Mouse (Mus musculus): Measurements from ENCODE around the gene Dnm2. TPM values are rescaled to one million over a fixed set of nuclear protein-coding genes. Genes with fewer than 3 reads are reported as not detected.

Gene Dnm2
- polyA plus RNA-seq, 1 experiment, result 68.6 TPM

DNA sequence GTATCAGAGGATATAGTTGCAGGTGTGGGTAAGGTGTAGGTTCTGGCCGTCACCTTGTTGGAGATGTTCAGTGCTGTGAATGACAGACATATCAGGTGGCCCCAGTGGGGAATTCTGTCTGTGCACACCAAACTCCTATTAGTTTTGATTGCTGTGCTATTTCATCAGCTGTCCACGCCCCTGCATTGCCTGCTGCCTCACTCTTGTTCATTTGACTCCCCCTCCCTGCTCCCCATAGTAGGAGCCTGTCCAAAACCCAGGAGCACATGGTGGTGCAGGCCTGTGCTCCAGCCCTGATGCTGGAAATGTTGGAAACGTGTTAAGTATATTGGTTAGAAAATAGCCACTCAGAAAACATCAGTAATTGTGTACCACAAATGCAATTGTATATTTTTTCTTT, 14.7 kb downstream of the Dnm2 start:
- no peak overlapping the region for H3K4me3 ChIP-seq (replicated peaks; ENCODE audit: insufficient read depth, low read depth, low read length)
- peak overlapping the region; percentile 64; the same call in 1 of the 2 replicates for H3K27ac ChIP-seq (ENCODE audit: insufficient read depth, low read length)
- WGBS, result 40% methylated on average over 3 of the region's 3 CpGs
- DNase-seq, result no peak
- TF ChIP-seq POLR2A (IDR thresholded peaks at IDR 0.05; ENCODE audit: borderline replicate concordance, insufficient read depth, low read length), result no peak
- no peak for TF ChIP-seq CTCF (IDR thresholded peaks at IDR 0.05; ENCODE audit: borderline replicate concordance, insufficient read depth, low read depth, low read length)
- H3K27me3 ChIP-seq (ENCODE audit: control insufficient read depth, insufficient read depth, low read length), result no peaks in the 10 kb centered on the region
- H3K4me1 ChIP-seq (ENCODE audit: control insufficient read depth, insufficient read depth, low read length), result peaks cover 15% of the 10 kb centered on the region

DNA sequence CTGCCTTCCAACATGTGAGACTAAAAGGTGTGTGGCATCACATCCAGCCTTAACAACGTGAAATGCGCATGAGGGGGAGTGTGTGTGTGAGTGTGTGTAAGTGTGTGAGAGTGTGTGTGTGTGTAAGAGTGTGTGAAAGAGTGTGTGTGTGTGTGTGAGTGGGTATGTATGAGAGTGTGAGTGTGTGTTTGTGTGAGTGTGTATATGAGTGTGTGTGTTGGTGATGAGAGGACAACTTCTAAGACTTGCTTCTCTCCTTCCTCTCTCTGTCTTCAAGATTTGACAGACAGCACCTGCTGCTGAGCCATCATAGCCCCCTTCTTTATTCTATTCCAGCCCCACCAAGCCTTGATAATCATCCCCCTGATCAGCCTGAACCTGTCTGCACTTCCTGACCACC, 15.2 kb downstream of the Dnm2 start:
- 87% methylated on average over 2 of the region's 2 CpGs for WGBS
- TF ChIP-seq CTCF (IDR thresholded peaks at IDR 0.05; ENCODE audit: borderline replicate concordance, insufficient read depth, low read depth, low read length) (no peak), POLR2A (IDR thresholded peaks at IDR 0.05; ENCODE audit: borderline replicate concordance, insufficient read depth, low read length) (no peak)

DNA sequence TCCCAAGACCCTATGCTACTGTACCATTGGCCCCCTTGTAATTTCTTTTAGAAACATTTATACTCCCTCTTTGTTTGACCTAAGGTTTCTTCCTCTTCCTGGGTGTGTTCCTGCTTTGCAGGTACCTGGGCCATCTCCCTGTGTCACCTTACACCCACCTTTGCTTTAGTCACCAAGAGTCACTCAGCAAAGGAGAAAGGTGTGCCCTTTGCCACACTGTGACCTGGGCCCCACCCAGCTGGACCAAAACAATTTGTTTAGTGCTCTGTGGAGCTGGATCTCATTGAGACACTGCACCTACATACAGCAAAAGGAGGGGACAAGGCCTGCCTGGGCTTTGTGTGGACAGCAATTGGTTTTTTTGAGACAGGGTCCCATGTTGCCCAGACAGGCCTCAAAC, 15.7 kb downstream of the Dnm2 start:
- Histone ChIP-seq H3K4me1 (ENCODE audit: control insufficient read depth, insufficient read depth, low read length) (peaks cover 15% of the 10 kb centered on the region), H3K27me3 (ENCODE audit: control insufficient read depth, insufficient read depth, low read length) (no peaks in the 10 kb centered on the region), H3K27ac (ENCODE audit: insufficient read depth, low read length) (no peak overlapping the region), H3K4me3 (replicated peaks; ENCODE audit: insufficient read depth, low read depth, low read length) (no peak overlapping the region)
- TF ChIP-seq POLR2A (IDR thresholded peaks at IDR 0.05; ENCODE audit: borderline replicate concordance, insufficient read depth, low read length) (no peak), CTCF (IDR thresholded peaks at IDR 0.05; ENCODE audit: borderline replicate concordance, insufficient read depth, low read depth, low read length) (no peak)
- DNase-seq, result no peak

More for the DNA sequence above, 15.2 kb downstream of the Dnm2 start:
- H3K27me3 ChIP-seq (ENCODE audit: control insufficient read depth, insufficient read depth, low read length), result no peaks in the 10 kb centered on the region
- no peak overlapping the region for H3K27ac ChIP-seq (ENCODE audit: insufficient read depth, low read length)
- H3K4me1 ChIP-seq (ENCODE audit: control insufficient read depth, insufficient read depth, low read length), result peaks cover 15% of the 10 kb centered on the region
- no peak overlapping the region for H3K4me3 ChIP-seq (replicated peaks; ENCODE audit: insufficient read depth, low read depth, low read length)
- DNase-seq, result no peak

DNA sequence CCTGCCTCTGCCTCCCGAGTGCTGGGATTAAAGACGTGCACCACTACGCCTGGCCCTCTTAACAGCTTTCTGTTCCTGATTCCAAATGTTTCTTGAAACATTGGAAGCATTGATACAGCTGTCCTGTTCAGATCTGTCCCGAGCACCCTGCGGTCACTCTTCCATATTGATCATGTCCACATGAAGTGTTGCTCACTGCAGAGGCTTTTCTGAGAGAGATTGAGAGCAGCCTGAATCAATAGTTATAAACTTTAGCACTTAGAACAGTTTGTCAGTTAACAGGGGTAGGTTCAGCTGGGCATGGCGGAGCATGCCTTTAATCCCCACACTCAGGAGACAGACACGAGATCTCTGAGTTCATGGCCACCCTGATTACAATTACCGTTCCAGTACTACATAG, 19.1 kb downstream of the Dnm2 start:
- TF ChIP-seq CTCF (IDR thresholded peaks at IDR 0.05; ENCODE audit: borderline replicate concordance, insufficient read depth, low read depth, low read length) (no peak), POLR2A (IDR thresholded peaks at IDR 0.05; ENCODE audit: borderline replicate concordance, insufficient read depth, low read length) (no peak)
- H3K27me3 ChIP-seq (ENCODE audit: control insufficient read depth, insufficient read depth, low read length), result no peaks in the 10 kb centered on the region
- WGBS, result 96% methylated on average over 8 of the region's 8 CpGs
- no peak overlapping the region for H3K27ac ChIP-seq (ENCODE audit: insufficient read depth, low read length)
- peaks cover 13% of the 10 kb centered on the region for H3K4me1 ChIP-seq (ENCODE audit: control insufficient read depth, insufficient read depth, low read length)
- H3K4me3 ChIP-seq (replicated peaks; ENCODE audit: insufficient read depth, low read depth, low read length), result no peak overlapping the region
- DNase-seq, result no peak

DNA sequence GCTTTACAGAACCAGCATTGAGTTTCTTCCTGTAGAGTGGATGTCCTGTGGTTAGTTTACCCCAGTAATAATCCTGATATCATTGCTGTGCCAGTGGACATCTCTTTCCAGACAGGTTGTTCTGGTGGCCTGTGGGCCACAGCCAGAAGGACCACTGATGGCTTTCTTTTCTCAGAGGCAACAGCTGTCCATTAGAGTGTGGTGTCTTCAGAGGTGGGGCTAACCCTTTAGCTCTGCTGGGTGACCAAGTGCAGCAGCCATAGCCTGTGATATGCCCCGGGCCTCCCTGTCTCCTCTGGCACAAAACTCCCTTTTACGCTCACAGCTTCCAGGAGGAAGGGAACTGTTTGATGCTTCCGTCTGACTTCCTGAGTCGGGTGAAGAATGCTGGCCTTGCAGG, 19.9 kb downstream of the Dnm2 start:
- DNase-seq, result no peak
- no peak overlapping the region for H3K27ac ChIP-seq (ENCODE audit: insufficient read depth, low read length)
- TF ChIP-seq POLR2A (IDR thresholded peaks at IDR 0.05; ENCODE audit: borderline replicate concordance, insufficient read depth, low read length) (no peak), CTCF (IDR thresholded peaks at IDR 0.05; ENCODE audit: borderline replicate concordance, insufficient read depth, low read depth, low read length) (no peak)
- WGBS, result 60% methylated on average over 4 of the region's 4 CpGs
- H3K4me1 ChIP-seq (ENCODE audit: control insufficient read depth, insufficient read depth, low read length), result peaks cover 16% of the 10 kb centered on the region
- no peak overlapping the region for H3K4me3 ChIP-seq (replicated peaks; ENCODE audit: insufficient read depth, low read depth, low read length)
- H3K27me3 ChIP-seq (ENCODE audit: control insufficient read depth, insufficient read depth, low read length), result no peaks in the 10 kb centered on the region

DNA sequence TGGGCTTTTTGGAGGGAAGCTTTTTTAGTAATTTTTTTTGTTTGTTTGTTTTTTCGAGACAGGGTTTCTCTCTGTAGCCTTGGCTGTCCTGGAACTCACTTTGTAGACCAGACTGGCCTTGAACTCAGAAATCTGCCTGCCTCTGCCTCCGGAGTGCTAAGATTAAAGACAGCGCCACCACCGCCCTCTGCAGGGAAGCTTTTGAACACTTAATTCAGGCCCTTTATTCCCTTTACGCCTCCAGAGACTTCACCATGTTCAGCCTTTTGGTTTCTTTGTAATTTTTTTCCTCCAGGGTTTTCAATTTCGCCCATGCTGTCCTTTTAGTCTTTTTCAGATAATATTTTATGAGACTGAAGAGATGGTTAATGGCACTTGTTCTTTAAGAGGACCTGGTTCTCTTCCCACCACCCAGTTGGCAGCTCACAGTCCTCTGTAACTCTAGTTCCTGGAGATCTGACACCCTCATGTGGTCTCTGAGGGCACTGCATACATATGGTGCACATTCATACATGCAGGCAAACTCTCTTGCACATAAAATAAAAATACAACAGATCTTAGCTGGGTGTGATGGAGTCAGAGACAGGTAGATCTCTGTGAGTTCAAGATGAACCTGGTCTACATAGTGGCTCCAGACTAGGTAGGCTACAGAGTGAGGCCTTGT, 20.5 kb downstream of the Dnm2 start:
- WGBS, result 95% methylated on average over 6 of the region's 6 CpGs
- H3K4me1 ChIP-seq (ENCODE audit: control insufficient read depth, insufficient read depth, low read length), result peaks cover 22% of the 10 kb centered on the region

DNA sequence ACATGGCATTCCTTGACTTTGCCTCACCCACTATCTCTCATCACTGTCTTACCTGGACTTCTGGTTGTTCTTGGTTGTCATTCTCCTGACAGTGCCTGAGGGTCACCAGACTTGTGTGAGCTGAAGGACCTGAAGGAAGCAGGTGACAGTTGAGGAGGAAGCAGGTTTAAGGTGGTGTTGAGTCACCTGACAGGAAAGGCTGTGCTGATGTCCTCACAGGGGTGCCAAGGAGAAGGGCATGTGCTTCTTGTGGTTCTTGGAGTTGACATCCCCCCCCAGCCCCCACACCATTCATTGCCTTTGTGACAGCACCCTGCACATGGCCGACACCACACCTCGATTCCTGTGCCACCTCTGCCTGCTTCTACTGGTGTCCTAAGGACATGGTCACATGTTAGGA, 23.1 kb downstream of the Dnm2 start:
- no peak overlapping the region for H3K4me3 ChIP-seq (replicated peaks; ENCODE audit: insufficient read depth, low read depth, low read length)
- H3K4me1 ChIP-seq (ENCODE audit: control insufficient read depth, insufficient read depth, low read length), result peaks cover 36% of the 10 kb centered on the region
- no peaks in the 10 kb centered on the region for H3K27me3 ChIP-seq (ENCODE audit: control insufficient read depth, insufficient read depth, low read length)
- TF ChIP-seq POLR2A (IDR thresholded peaks at IDR 0.05; ENCODE audit: borderline replicate concordance, insufficient read depth, low read length) (no peak), CTCF (IDR thresholded peaks at IDR 0.05; ENCODE audit: borderline replicate concordance, insufficient read depth, low read depth, low read length) (no peak)
- no peak overlapping the region for H3K27ac ChIP-seq (ENCODE audit: insufficient read depth, low read length)
- no peak for DNase-seq
- WGBS, result 90% methylated on average over 2 of the region's 2 CpGs

More for the DNA sequence above, 20.5 kb downstream of the Dnm2 start:
- Histone ChIP-seq H3K27me3 (ENCODE audit: control insufficient read depth, insufficient read depth, low read length) (no peaks in the 10 kb centered on the region), H3K27ac (ENCODE audit: insufficient read depth, low read length) (no peak overlapping the region), H3K4me3 (replicated peaks; ENCODE audit: insufficient read depth, low read depth, low read length) (no peak overlapping the region)
- no peak for TF ChIP-seq POLR2A (IDR thresholded peaks at IDR 0.05; ENCODE audit: borderline replicate concordance, insufficient read depth, low read length)
- TF ChIP-seq CTCF (IDR thresholded peaks at IDR 0.05; ENCODE audit: borderline replicate concordance, insufficient read depth, low read depth, low read length), result no peak
- no peak for DNase-seq

DNA sequence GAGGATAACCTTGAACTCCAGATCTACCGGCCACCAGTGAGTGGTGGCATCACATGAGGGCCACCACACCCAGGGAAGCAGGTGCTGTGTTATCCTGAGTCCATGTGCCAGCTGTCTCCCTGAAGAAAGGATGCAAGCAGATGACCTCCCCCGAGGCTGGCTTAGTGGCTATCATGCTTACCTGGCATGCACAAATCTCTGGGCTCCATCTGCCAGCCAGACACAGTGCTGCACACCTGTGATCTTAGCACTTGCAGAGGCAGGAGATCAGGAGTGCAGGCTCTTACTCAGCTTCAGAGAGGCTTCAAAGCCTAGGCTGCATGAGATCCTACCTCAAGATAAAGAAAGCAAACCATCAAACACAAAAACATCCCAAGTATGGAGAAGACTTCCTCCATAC, 25.0 kb downstream of the Dnm2 start:
- peaks cover 46% of the 10 kb centered on the region for H3K4me1 ChIP-seq (ENCODE audit: control insufficient read depth, insufficient read depth, low read length)
- peak in 1 of 2 experiments; percentile 35 for DNase-seq
- 10% methylated on average over 2 of the region's 2 CpGs for WGBS
- no peak for TF ChIP-seq CTCF (IDR thresholded peaks at IDR 0.05; ENCODE audit: borderline replicate concordance, insufficient read depth, low read depth, low read length)
- TF ChIP-seq POLR2A (IDR thresholded peaks at IDR 0.05; ENCODE audit: borderline replicate concordance, insufficient read depth, low read length), result no peak
- peak overlapping the region; percentile 15; the same call in 1 of the 2 replicates for H3K27ac ChIP-seq (ENCODE audit: insufficient read depth, low read length)
- H3K27me3 ChIP-seq (ENCODE audit: control insufficient read depth, insufficient read depth, low read length), result no peaks in the 10 kb centered on the region
- no peak overlapping the region for H3K4me3 ChIP-seq (replicated peaks; ENCODE audit: insufficient read depth, low read depth, low read length)
